Mouse (Mus musculus) forebrain, postnatal 0 days (tissue): ENCODE results near the gene Sstr5. TPM values are rescaled to one million over a fixed set of nuclear protein-coding genes. Genes with fewer than 3 reads are reported as not detected.

ENCODE experiments used
- ATAC-seq: fragments of 200-750 bp; cut with Nextera tagmentation; 2 replicates; pipeline ENCODE4 v1.8.0; 2017; ENCODE audit warnings: mild to moderate bottlenecking, moderate library complexity
- DNase-seq: peaks from one replicate; pipeline ENCODE4 v3.0.0-alpha.2; 2015
- H3K27ac ChIP-seq: fragments of 300-500 bp; sonication (generic); 2 replicates; pipeline ENCODE4 v1.5.1; 2014; ENCODE audit warnings: low read depth, mild to moderate bottlenecking, antibody characterized with exemption, low read length, moderate library complexity, mixed read lengths
- H3K27me3 ChIP-seq: fragments of 300-500 bp; sonication (generic); 2 replicates; pipeline ENCODE4 v1.6.1; 2014; ENCODE audit warnings: mild to moderate bottlenecking, low read length, mixed read lengths; ENCODE audit not compliant: insufficient read depth
- H3K36me3 ChIP-seq: fragments of 300-500 bp; sonication (generic); 2 replicates; pipeline ENCODE4 v1.6.1; 2014; ENCODE audit warnings: mild to moderate bottlenecking, moderate library complexity; ENCODE audit not compliant: insufficient read depth
- H3K4me1 ChIP-seq: fragments of 300-500 bp; sonication (generic); 2 replicates; pipeline ENCODE4 v1.6.1; 2014; ENCODE audit warnings: antibody characterized with exemption; ENCODE audit not compliant: insufficient read depth
- H3K4me2 ChIP-seq: fragments of 300-500 bp; sonication (generic); 2 replicates; pipeline ENCODE4 v1.6.1; 2014; ENCODE audit warnings: low read depth, mild to moderate bottlenecking, moderate library complexity
- H3K4me3 ChIP-seq: fragments of 300-500 bp; sonication (generic); 2 replicates; pipeline ENCODE4 v1.5.1; 2014; ENCODE audit warnings: low read depth, low read length, mixed read lengths
- H3K9ac ChIP-seq: fragments of 300-500 bp; sonication (generic); 2 replicates; pipeline ENCODE4 v1.6.1; 2014; ENCODE audit warnings: mild to moderate bottlenecking
- H3K9me3 ChIP-seq: fragments of 300-500 bp; sonication (generic); 2 replicates; pipeline ENCODE4 v1.6.1; 2016; ENCODE audit warnings: low read length
- CTCF ChIP-seq: sonication (generic); IDR thresholded peaks from 2 replicates; pipeline ENCODE4 v1.5.1; 2016; ENCODE audit warnings: antibody characterized with exemption, control low read depth, low read depth
- WGBS: fragments of 180-500 bp; shearing (Covaris S2); extraction: QIAGEN DNeasy Blood & Tissue Kit; methylation state at CpG from one replicate; pipeline ENCODE4 v1.1.7; 2014; 5-methylcytosine and 5-hydroxymethylcytosine counted together
- polyA plus RNA-seq: library from polyadenylated mRNA; unstranded; fragments of >200 nt; fragmentation: Nextera tagmentation; extraction: Ambion mirVana; gene quantifications from 2 replicates; pipeline ENCODE4 v1.2.1, GENCODE M21; 2015
- total RNA-seq: library from RNA; depleted of rRNA; stranded (reverse); fragments of >200 nt; gene quantifications from 2 replicates; pipeline ENCODE4 v1.2.3, GENCODE M21; 2014

Sstr5 gene
- total and polyA plus RNA-seq, 2 experiments from 2014 or later: 0.94 to 2.0 TPM

DNA sequence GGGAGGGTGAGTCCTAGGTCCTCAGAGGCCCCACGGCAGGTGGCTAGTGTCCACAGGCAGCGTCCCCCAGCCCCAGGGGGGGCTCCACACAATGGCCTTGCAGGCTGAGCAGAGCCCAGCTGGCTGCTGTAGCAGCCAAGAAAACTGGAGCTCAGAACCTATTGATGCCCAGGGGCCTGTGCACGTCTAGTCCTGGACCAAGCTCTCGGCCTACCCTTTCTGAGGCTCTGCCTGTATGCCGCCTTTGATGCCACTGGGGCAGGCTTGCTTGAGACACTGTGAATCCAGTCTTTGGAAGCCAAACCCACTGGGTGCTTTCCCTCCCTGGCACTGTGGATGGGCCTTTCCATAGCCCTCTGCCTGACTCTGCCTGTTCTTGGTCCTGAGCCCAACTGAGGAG lies 22.4 kb upstream of the Sstr5 start:
- no peak overlapping the region for H3K4me3 ChIP-seq
- DNase-seq (no peak), ATAC-seq (peak; percentile 42)
- H3K9me3 ChIP-seq: no peaks in the 10 kb centered on the region
- no peaks in the 10 kb centered on the region for H3K4me1 ChIP-seq
- TF ChIP-seq CTCF: no peak
- no peak overlapping the region for H3K9ac ChIP-seq
- no peak overlapping the region for H3K4me2 ChIP-seq
- H3K27ac ChIP-seq: 0 out of 2 replicates have a peak overlapping the region, but pooled peaks have one; percentile 15
- H3K27me3 ChIP-seq: no peaks in the 10 kb centered on the region
- WGBS: 30% methylated on average over 5 of the region's 5 CpGs
- H3K36me3 ChIP-seq: no peaks in the 10 kb centered on the region

DNA sequence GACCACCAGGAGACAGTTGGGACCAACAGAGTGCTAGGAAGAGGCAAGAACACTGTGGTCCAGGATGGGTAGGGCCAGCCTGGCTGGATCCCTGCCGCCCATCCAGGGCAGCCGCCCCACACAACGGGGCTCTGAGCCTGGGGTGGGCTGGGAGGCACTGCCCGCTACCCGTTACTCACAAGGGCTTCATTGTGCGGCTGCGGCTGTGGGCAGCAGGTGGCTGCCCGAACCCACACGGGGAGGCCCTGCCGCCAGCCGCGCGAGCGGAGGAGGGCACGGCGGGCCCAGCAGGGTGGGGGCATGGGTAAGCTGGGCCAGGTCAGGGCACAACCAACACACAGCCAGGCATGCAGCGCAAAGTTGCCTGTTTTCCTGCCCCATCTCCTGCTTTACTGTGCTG lies 21.1 kb upstream of the Sstr5 start:
- no peaks in the 10 kb centered on the region for H3K27me3 ChIP-seq
- H3K4me3 ChIP-seq: no peak overlapping the region
- H3K36me3 ChIP-seq: no peaks in the 10 kb centered on the region
- no peak for TF ChIP-seq CTCF
- DNase-seq (peak; percentile 50), ATAC-seq (peak; percentile 86)
- H3K4me2 ChIP-seq: no peak overlapping the region
- H3K27ac ChIP-seq: no peak overlapping the region
- H3K4me1 ChIP-seq: no peaks in the 10 kb centered on the region
- no peak overlapping the region for H3K9ac ChIP-seq
- 34% methylated on average over 17 of the region's 17 CpGs for WGBS
- H3K9me3 ChIP-seq: no peaks in the 10 kb centered on the region

DNA sequence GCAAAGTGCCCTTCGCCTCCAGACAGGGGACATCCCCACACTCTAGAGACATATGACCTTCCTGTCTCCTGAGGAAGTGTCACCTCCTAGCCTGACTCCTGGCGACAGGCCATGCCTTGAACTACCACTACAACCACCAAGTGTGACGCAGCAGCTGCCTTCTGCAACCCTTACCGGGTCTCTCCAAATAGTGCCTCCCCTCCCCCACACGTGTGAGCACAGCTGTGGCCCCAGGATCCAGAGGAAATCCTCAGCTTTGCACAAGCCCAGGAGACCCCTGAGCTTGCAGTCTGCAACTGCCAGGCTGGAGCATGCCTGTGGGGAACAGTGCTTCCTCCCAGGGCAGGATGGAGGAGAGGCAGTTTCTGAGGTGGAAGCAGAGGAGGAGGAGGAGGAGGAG lies 19.2 kb upstream of the Sstr5 start:
- TF ChIP-seq CTCF: no peak
- WGBS: 55% methylated on average over 5 of the region's 5 CpGs
- Histone ChIP-seq H3K9ac (no peak overlapping the region), H3K27me3 (no peaks in the 10 kb centered on the region), H3K9me3 (no peaks in the 10 kb centered on the region), H3K36me3 (no peaks in the 10 kb centered on the region), H3K4me3 (no peak overlapping the region), H3K27ac (no peak overlapping the region), H3K4me1 (no peaks in the 10 kb centered on the region), H3K4me2 (no peak overlapping the region)
- ATAC-seq: no peak
- DNase-seq: no peak

DNA sequence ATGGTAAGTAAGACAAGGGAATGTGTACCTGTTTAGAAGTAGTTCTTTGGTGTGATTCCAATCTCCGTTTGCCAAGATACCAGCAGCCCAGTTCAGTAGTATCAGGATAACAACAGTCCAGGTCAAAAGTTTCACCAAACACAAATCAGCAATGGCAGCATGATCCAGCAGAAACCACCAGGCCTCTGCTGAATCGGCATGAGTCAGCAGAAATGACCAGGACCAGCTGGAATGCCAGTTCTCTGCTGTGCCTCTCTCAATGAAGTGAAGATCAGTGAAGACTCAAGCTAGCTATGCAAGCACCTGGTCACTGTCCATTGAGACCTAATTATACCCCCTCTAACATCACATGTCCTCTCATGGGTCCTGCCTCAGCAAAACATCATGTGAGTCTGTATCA lies 17.0 kb upstream of the Sstr5 start:
- no peak for TF ChIP-seq CTCF
- H3K4me1 ChIP-seq: no peaks in the 10 kb centered on the region
- ATAC-seq (no peak), DNase-seq (no peak)
- no peaks in the 10 kb centered on the region for H3K36me3 ChIP-seq
- no peak overlapping the region for H3K9ac ChIP-seq
- WGBS: 97% methylated on average over 2 of the region's 2 CpGs
- no peaks in the 10 kb centered on the region for H3K9me3 ChIP-seq
- H3K4me2 ChIP-seq: no peak overlapping the region
- H3K4me3 ChIP-seq: no peak overlapping the region
- H3K27me3 ChIP-seq: no peaks in the 10 kb centered on the region
- H3K27ac ChIP-seq: no peak overlapping the region

DNA sequence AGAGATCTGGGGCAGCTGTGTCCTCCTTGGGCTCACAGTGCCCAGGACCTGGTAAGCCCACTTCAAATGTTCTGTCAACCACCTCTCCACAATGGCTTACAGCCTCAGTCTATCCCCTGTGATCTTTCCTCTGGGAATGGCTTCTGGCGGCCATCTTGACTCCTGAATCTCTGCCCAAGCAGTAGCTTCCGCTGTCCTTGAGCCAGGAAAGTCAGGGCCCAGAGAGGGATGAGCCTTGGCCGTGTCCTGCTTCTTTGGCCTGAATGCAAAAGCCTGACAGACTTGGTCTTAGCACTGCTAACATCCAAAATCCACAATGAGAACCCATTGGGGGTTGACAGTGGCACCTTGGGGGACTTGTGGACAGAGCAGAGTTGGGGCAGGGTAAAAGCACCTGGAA lies 14.8 kb upstream of the Sstr5 start:
- H3K27ac ChIP-seq: no peak overlapping the region
- no peak overlapping the region for H3K4me3 ChIP-seq
- no peaks in the 10 kb centered on the region for H3K9me3 ChIP-seq
- H3K36me3 ChIP-seq: no peaks in the 10 kb centered on the region
- DNase-seq (no peak), ATAC-seq (no peak)
- no peak for TF ChIP-seq CTCF
- 85% methylated on average over 3 of the region's 3 CpGs for WGBS
- no peak overlapping the region for H3K4me2 ChIP-seq
- no peaks in the 10 kb centered on the region for H3K27me3 ChIP-seq
- no peak overlapping the region for H3K9ac ChIP-seq
- H3K4me1 ChIP-seq: no peaks in the 10 kb centered on the region

DNA sequence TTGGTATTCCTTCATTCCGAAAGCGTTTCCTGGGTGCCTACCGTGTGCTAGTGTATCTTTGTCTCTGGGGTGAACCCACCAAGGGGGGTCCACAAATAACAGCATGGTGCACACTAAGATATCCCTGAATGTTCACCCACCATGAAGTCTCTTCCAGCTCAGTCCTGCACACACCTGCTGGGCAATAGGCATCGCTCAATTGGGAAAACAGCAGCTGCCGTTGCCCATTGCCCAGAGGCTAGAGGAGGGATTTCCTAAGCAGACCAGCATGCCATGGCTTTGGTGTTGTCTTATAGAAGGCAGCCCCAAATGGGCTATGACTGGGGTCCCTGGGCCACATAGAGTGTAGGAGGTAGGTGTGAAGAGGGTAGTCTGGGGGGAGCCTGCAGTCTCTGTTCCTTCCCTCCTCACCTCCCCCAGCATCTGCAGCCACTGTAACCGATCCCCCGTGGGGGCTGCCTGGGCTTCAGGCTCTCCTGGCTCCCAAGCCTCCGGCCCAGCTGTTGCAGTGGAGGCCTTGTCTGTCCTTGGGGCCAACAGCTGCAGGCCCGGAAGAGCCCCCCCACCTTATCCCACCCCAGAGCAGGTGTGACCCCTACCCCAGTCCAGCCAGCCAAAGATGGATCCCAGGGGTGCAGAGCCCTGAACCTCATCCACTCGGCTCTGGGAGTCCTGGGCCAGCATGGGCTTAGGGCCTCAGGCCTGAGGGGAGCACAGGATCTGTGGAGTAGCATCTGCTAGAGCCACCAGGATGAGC lies 13.2 kb upstream of the Sstr5 start:
- H3K4me3 ChIP-seq: no peak overlapping the region
- no peak overlapping the region for H3K27ac ChIP-seq
- no peak for TF ChIP-seq CTCF
- H3K4me2 ChIP-seq: no peak overlapping the region
- 84% methylated on average over 10 of the region's 10 CpGs for WGBS
- DNase-seq: no peak
- no peaks in the 10 kb centered on the region for H3K27me3 ChIP-seq
- no peaks in the 10 kb centered on the region for H3K9me3 ChIP-seq
- no peak for ATAC-seq
- no peaks in the 10 kb centered on the region for H3K36me3 ChIP-seq
- no peaks in the 10 kb centered on the region for H3K4me1 ChIP-seq
- no peak overlapping the region for H3K9ac ChIP-seq

DNA sequence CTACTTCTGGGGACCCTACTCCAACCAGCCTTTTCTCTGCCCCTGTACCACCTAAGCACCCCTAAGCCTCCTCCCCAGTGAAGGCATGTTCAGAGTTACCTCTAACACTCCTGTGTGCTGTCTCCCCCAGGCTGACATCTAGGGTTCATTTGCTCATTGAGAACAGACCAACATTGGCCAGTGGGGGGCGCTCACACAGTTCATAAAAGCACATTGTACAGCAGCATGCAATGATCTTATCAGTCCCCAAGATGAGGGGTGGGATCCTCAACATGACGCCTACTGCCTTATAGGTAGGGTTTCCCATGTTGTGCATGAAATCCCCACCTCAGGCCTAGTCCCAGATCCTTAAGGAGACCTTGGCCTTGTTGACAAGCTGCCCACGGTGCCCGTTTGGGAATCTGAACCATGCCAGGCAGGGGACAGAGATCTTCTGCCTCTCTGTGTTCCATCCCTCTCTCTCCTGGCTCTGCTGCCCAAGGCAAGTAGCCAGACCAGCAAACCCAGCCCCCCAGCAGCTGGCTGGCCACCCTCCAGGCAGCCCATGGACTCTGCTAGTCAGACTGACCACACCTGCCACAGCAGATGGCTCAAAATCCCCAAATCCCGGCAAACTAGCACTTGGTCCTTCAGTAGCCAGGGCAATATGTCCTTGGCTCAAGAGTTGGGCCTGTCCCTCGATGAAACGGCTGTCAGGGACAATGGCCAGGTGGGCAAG lies 11.9 kb upstream of the Sstr5 start:
- no peaks in the 10 kb centered on the region for H3K36me3 ChIP-seq
- H3K9me3 ChIP-seq: no peaks in the 10 kb centered on the region
- no peak overlapping the region for H3K27ac ChIP-seq
- peak; percentile 66 for ATAC-seq
- no peaks in the 10 kb centered on the region for H3K4me1 ChIP-seq
- H3K27me3 ChIP-seq: no peaks in the 10 kb centered on the region
- H3K4me3 ChIP-seq: no peak overlapping the region
- WGBS: 38% methylated on average over 7 of the region's 7 CpGs
- H3K4me2 ChIP-seq: no peak overlapping the region
- peak; percentile 78 for TF ChIP-seq CTCF
- DNase-seq: peak; percentile 76
- H3K9ac ChIP-seq: no peak overlapping the region
